Mouse (Mus musculus): ENCODE measurements around the gene Mrps27.

GRCm38 (mm10) chr13:99386341-99386740 lies 41.8 kb downstream of the Mrps27 start:
- TF ChIP-seq ZC3H11A (IDR thresholded peaks at IDR 0.05; ENCODE audit: low read depth, low read length) (no peak), MAFK (IDR thresholded peaks at IDR 0.05; ENCODE audit: insufficient replicate concordance, low read length) (no peak), POLR2A (IDR thresholded peaks at IDR 0.05; ENCODE audit: low read depth, low read length) (no peak), USF2 (conservative IDR thresholded peaks at IDR 0.05; ENCODE audit: low read depth, low read length) (no peak), USF1 (IDR thresholded peaks at IDR 0.05; ENCODE audit: low read depth, low read length) (no peak), CTCF (conservative IDR thresholded peaks at IDR 0.05 in 1 of 2, IDR thresholded peaks at IDR 0.05 in 1 of 2; ENCODE audit: low read depth in 2 of 2, low read length in 2 of 2) (no peak), MAZ (IDR thresholded peaks at IDR 0.05; ENCODE audit: low read depth, low read length) (no peak), E2F4 (IDR thresholded peaks at IDR 0.05; ENCODE audit: insufficient replicate concordance, low read depth, low read length) (no peak), HCFC1 (IDR thresholded peaks at IDR 0.05; ENCODE audit: low read depth, low read length) (no peak)
